Mouse (Mus musculus): ENCODE measurements at regions not wholly inside any gene's neighbourhood (a gene's known extent, or its start where the extent isn't known, plus 50 kb on each side); places are given as distances from the start of the nearest gene placed in this dataset.

DNA sequence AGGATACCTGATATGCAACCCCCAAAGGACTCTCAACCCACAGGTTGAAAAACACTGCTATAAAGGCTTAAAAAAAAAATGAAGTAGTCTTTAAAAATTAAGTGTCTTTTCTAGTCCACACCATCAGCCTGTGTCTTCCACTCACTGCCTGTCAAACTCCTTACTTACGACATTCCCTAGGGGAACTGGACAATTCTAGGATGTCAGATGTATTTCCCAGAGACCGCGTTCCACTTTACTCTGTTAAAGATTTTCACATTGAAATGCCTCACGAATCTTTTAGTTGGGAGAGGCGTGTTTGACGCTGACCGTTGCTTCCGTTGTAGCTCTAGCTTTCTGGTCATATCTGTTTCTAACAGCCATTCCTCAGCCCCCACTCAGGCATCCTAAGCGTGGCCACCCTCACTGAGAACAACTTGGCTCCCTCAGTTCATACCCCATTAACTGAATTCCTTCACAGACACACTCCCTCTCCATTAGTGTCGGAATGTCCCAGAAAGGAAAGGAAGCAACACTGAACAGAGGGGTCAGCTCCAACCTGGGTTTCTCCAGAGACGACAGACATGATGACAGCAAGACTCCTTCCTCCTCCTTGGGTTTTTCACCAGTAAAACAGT lies 233.4 kb downstream of the Hlx start:
- TF ChIP-seq CTCF (IDR thresholded peaks at IDR 0.05; ENCODE audit: low read depth) (no peak), EP300 (IDR thresholded peaks at IDR 0.05; ENCODE audit: low read depth) (no peak)

All from liver, embryonic 14.5 days (tissue).